Mouse (Mus musculus) thymus, adult 2 months (tissue): ENCODE measurements around the gene Vsig10l. TPM values are rescaled to one million over a fixed set of nuclear protein-coding genes. Genes with fewer than 3 reads are reported as not detected.
A peak's percentile ranks its signal among the peaks of the same experiment; 100 is the strongest.

Experiments
- DNase-seq: peaks from one replicate; pipeline ENCODE4 v3.0.0; 2021
- H3K27ac ChIP-seq: fragments of 200-500 bp; 2 replicates; pipeline ENCODE4 v1.5.1; 2012; ENCODE audit warnings: low read length, control low read depth; ENCODE audit not compliant: control insufficient read depth, insufficient read depth
- H3K27me3 ChIP-seq: fragments of 200-500 bp; 2 replicates; pipeline ENCODE4 v1.6.1; 2012; ENCODE audit warnings: mild to moderate bottlenecking, low read length, moderate library complexity, mixed read lengths; ENCODE audit not compliant: control insufficient read depth, insufficient read depth
- H3K36me3 ChIP-seq: fragments of 200-500 bp; 2 replicates; pipeline ENCODE4 v1.6.1; 2012; ENCODE audit warnings: mild to moderate bottlenecking, low read length, moderate library complexity; ENCODE audit not compliant: control insufficient read depth, insufficient read depth
- H3K4me1 ChIP-seq: fragments of 200-500 bp; replicated peaks from 2 replicates; pipeline ENCODE4 v1.6.1; 2012; ENCODE audit warnings: low read length; ENCODE audit not compliant: control insufficient read depth, insufficient read depth
- H3K4me3 ChIP-seq: fragments of 200-500 bp; 2 replicates; pipeline ENCODE4 v1.5.1; 2012; ENCODE audit warnings: mild to moderate bottlenecking, low read length, control low read depth, moderate library complexity; ENCODE audit not compliant: control insufficient read depth, insufficient read depth
- CTCF ChIP-seq: fragments of 200-500 bp; IDR thresholded peaks from 2 replicates; pipeline ENCODE4 v1.5.1; 2012; ENCODE audit warnings: mild to moderate bottlenecking, control low read depth, low read length, moderate library complexity, borderline replicate concordance; ENCODE audit not compliant: control insufficient read depth, poor library complexity, insufficient read depth; ENCODE audit errors: extremely low read depth
- POLR2A ChIP-seq: fragments of 200-500 bp; IDR thresholded peaks from 2 replicates; pipeline ENCODE4 v1.6.1; 2012; ENCODE audit warnings: mild to moderate bottlenecking, low read length, control low read depth, moderate library complexity; ENCODE audit not compliant: control insufficient read depth, poor library complexity, insufficient read depth; ENCODE audit errors: extremely low read depth
- WGBS: fragments of 180-500 bp; shearing (Covaris S2); methylation state at CpG from one replicate; pipeline ENCODE4 v1.1.7; 2018; 5-methylcytosine and 5-hydroxymethylcytosine counted together
- polyA plus RNA-seq: library from polyadenylated mRNA; depleted of rRNA; stranded (reverse); fragments of >200 nt; gene quantifications from 2 replicates; pipeline ENCODE4 v1.2.3, GENCODE M21; 2012

The Vsig10l gene
- polyA plus RNA-seq, 1 experiment: 2.7 TPM

DNA sequence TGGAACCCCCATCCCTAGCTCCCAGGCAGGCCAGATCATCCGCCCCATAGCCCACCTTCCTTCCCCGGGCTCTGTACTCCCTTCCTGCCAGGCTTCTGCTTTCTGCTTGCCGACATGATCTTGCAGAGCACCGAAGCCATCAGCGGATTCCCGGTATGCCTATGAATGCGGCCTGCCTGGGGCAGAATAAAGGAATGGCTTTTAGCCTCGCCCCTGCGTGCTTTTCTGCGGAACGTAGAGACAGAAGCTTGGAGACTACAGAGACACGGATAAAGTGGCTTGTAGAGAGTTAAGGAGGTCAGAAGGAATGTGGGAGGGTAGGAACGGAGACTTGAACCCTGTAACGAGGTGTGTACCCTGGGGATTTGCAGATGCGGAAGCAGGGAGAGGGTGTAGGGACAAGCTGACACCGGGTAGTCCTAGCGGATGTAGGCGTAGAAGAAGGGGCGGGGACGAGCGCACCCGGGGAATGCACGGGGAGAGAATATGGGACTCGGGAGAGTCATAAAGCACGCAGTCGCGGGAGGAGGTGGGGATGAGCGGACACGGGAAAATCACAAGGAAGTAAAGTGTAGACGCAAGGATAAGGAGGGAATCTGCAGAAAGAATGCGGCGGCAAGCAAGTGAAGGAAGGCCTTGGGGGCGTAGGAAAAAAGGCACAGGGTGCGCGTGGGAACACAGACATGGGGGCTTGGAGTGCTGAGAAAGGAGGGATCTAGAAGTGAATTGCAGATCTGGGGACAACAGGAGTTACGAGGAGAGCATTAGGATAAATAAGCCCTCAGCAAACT is 19.6 kb upstream of the Vsig10l start:
- peak overlapping the region; percentile 41 for H3K27ac ChIP-seq
- 1% methylated on average over 36 of the region's 36 CpGs for WGBS
- peak; percentile 83 for DNase-seq
- TF ChIP-seq POLR2A (0 out of 2 replicates have a peak, but pooled peaks have one; percentile 4), CTCF (no peak)
- H3K36me3 ChIP-seq: no peaks in the 10 kb centered on the region
- peaks cover 24% of the 10 kb centered on the region for H3K4me1 ChIP-seq
- peak overlapping the region; percentile 74 for H3K4me3 ChIP-seq
- H3K27me3 ChIP-seq: no peaks in the 10 kb centered on the region

DNA sequence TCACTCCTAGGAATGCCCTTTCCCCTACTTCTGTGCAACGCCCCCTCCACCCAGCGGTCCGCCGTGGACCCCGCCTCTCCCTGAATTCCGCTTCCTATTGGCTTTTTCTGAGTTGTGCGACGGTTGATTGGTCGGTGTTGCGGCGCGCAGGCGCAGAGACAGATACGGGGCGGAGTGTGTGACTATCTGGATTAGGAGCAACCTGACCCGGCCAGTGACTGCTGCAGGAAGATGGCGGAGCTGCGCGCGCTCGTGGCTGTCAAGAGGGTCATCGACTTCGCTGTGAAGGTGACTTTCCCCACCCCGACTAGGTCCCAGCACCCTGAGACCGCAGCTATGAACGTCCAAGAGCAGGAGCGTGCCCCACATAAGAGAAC is 19.0 kb upstream of the Vsig10l start, which contains the start of the genes Etfb and Gm45233:
TSS of gene Etfb (plus strand) at position 167 of the 377 bp plus-strand sequence.
TSS of gene Gm45233 (plus strand) at position 212 of the 377 bp plus-strand sequence.
- Histone ChIP-seq H3K27ac (peak within 1 kb of the TSS; percentile 41), H3K36me3 (no peaks in the 10 kb centered on the region), H3K27me3 (no peaks in the 10 kb centered on the region), H3K4me1 (peaks cover 24% of the 10 kb centered on the region), H3K4me3 (peak within 1 kb of the TSS; percentile 74)
- WGBS: under 1% methylated on average over 27 of the region's 27 CpGs
- TF ChIP-seq POLR2A (peak; percentile 45; the same call in 1 of the 2 replicates), CTCF (no peak)
- peak; percentile 89 for DNase-seq

DNA sequence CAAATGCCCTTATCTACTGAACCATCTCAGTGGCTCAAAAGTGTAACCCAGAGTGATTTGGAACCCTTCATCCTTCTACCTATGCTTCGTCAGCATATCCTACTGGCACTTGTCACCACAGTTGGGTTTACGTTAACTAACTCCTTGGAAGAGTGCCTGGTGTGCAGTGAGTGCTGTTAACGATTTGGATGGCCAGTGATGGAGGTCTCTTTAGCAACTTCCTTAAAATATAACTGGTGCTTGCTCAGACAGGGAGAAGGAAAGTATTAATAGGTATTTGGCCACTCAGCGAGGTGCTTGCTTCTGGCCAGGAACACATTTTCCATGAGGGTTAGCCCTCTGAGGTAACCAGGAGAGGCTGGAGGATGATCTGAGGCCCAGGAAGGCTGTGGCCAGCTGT is 15.2 kb upstream of the Vsig10l start:
- Histone ChIP-seq H3K4me1 (peaks cover 11% of the 10 kb centered on the region), H3K4me3 (no peak overlapping the region), H3K27ac (no peak overlapping the region), H3K27me3 (no peaks in the 10 kb centered on the region), H3K36me3 (no peaks in the 10 kb centered on the region)
- no peak for DNase-seq
- TF ChIP-seq CTCF (no peak), POLR2A (no peak)
- 81% methylated on average over 4 of the region's 4 CpGs for WGBS

DNA sequence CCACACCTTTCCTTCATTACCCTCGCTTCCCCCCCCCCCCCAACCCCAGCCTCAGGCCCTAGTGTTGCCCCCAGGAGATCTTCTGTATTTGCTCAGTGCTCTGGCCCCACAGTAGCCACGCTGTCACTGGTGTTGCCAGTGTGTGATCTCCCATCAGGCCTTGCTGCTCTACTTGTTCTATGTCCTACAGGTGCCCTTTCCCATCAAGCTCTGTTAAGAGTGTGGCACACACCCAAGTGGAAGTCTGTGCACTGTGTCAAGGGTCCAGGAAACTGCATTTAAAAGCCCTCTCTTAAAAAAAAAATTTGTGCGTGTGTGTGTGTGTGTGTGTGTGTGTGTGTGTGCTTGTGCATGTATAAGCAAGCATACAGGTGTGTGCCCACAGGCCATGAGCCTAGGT is 14.7 kb upstream of the Vsig10l start:
- Histone ChIP-seq H3K4me1 (peaks cover 7% of the 10 kb centered on the region), H3K4me3 (no peak overlapping the region), H3K27me3 (no peaks in the 10 kb centered on the region), H3K36me3 (no peaks in the 10 kb centered on the region), H3K27ac (no peak overlapping the region)
- DNase-seq: no peak
- TF ChIP-seq POLR2A (no peak), CTCF (no peak)
- 87% methylated on average over 2 of the region's 3 CpGs for WGBS

DNA sequence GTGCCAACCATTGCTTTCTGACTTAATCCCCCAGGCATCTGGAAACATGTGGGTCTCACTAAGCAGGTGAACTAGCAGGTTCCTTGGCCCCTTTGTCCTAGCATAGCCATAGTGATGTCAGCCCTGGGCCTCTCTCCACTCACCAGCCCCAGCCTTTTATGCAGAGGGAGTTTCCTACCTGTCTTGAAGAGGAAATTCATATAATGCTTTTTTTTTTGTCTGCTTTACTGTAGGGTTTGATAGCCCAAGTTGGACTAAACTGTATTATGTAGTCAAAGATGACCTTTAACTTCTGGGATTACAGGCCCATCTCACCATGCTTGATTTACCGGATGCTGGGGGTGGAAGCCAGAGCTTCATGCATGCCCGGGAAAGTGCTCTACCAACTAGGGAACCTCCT is 13.1 kb upstream of the Vsig10l start:
- DNase-seq: no peak
- H3K4me3 ChIP-seq: no peak overlapping the region
- WGBS: 99% methylated on average over 2 of the region's 2 CpGs
- no peaks in the 10 kb centered on the region for H3K27me3 ChIP-seq
- H3K4me1 ChIP-seq: no peaks in the 10 kb centered on the region
- H3K36me3 ChIP-seq: no peaks in the 10 kb centered on the region
- H3K27ac ChIP-seq: no peak overlapping the region
- no peak for TF ChIP-seq POLR2A
- TF ChIP-seq CTCF: no peak

DNA sequence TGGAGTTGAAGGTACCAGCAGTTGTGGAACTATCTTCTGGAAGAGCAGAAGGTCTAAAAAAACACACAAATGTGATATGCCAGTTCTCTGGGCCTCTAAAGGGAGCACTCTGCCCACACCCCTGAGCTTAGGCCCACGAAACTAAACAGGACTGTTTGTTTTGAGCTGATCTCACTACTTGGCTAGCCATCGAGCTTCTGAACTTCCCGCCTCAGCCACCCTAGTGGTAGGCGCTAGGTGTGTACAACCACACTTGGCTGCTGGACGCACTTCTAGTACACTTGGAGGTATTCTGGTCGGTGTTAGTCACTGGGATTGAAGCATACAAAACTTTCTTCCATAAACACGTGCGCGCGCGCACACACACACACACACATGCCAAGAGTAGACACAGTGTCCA is 11.2 kb upstream of the Vsig10l start:
- TF ChIP-seq POLR2A: no peak
- no peak for TF ChIP-seq CTCF
- Histone ChIP-seq H3K27me3 (no peaks in the 10 kb centered on the region), H3K27ac (no peak overlapping the region), H3K4me1 (no peaks in the 10 kb centered on the region), H3K36me3 (no peaks in the 10 kb centered on the region), H3K4me3 (no peak overlapping the region)
- no peak for DNase-seq
- 97% methylated on average over 11 of the region's 11 CpGs for WGBS
